Mouse (Mus musculus): ENCODE data around the gene Syngap1. TPM values are rescaled to one million over a fixed set of nuclear protein-coding genes. Genes with fewer than 3 reads are reported as not detected.

Syngap1 gene
- polyA plus RNA-seq, 1 experiment: 32.8 TPM

- peaks cover 3% of the 10 kb centered on the region for H3K4me1 ChIP-seq (ENCODE audit: control insufficient read depth, insufficient read depth, low read length)
- H3K4me3 ChIP-seq (replicated peaks; ENCODE audit: extremely low read depth, low read depth, low read length): peak overlapping the region; percentile 56
- no peak for DNase-seq
- 52% methylated on average over 13 of the region's 13 CpGs for WGBS
- TF ChIP-seq POLR2A (IDR thresholded peaks at IDR 0.05; ENCODE audit: borderline replicate concordance, extremely low read depth, low read depth, low read length): no peak
- TF ChIP-seq CTCF (IDR thresholded peaks at IDR 0.05; ENCODE audit: insufficient read depth, low read length): no peak
Observed at GRCm38 (mm10) chr17:26945824-26946495, 4.9 kb downstream of the Syngap1 start.

GRCm38 (mm10) chr17:26946567-26946966, 5.5 kb downstream of the Syngap1 start:
- peak; percentile 80 for DNase-seq
- Histone ChIP-seq H3K4me3 (replicated peaks; ENCODE audit: extremely low read depth, low read depth, low read length) (peak overlapping the region; percentile 56), H3K4me1 (ENCODE audit: control insufficient read depth, insufficient read depth, low read length) (peaks cover 5% of the 10 kb centered on the region)
- 2% methylated on average over 37 of the region's 37 CpGs for WGBS
- TF ChIP-seq CTCF (IDR thresholded peaks at IDR 0.05; ENCODE audit: insufficient read depth, low read length) (no peak), POLR2A (IDR thresholded peaks at IDR 0.05; ENCODE audit: borderline replicate concordance, extremely low read depth, low read depth, low read length) (no peak)

- no peak for DNase-seq
- 76% methylated on average over 12 of the region's 12 CpGs for WGBS
- TF ChIP-seq POLR2A (IDR thresholded peaks at IDR 0.05; ENCODE audit: borderline replicate concordance, extremely low read depth, low read depth, low read length) (no peak), CTCF (IDR thresholded peaks at IDR 0.05; ENCODE audit: insufficient read depth, low read length) (no peak)
- H3K4me1 ChIP-seq (ENCODE audit: control insufficient read depth, insufficient read depth, low read length): peaks cover 5% of the 10 kb centered on the region
- H3K4me3 ChIP-seq (replicated peaks; ENCODE audit: extremely low read depth, low read depth, low read length): no peak overlapping the region
Observed at GRCm38 (mm10) chr17:26947231-26948100, 6.4 kb downstream of the Syngap1 start.

GRCm38 (mm10) chr17:26948316-26949050, 7.4 kb downstream of the Syngap1 start:
- Histone ChIP-seq H3K4me1 (ENCODE audit: control insufficient read depth, insufficient read depth, low read length) (peaks cover 5% of the 10 kb centered on the region), H3K4me3 (replicated peaks; ENCODE audit: extremely low read depth, low read depth, low read length) (peak overlapping the region; percentile 73)
- TF ChIP-seq CTCF (IDR thresholded peaks at IDR 0.05; ENCODE audit: insufficient read depth, low read length): no peak
- DNase-seq: peak; percentile 65
- 1% methylated on average over 69 of the region's 87 CpGs for WGBS

- peaks cover 5% of the 10 kb centered on the region for H3K4me1 ChIP-seq (ENCODE audit: control insufficient read depth, insufficient read depth, low read length)
Observed at GRCm38 (mm10) chr17:26949051-26949577, 8.1 kb downstream of the Syngap1 start.

GRCm38 (mm10) chr17:26949866-26950265, 8.8 kb downstream of the Syngap1 start:
- H3K4me1 ChIP-seq (ENCODE audit: control insufficient read depth, insufficient read depth, low read length): peaks cover 5% of the 10 kb centered on the region
- TF ChIP-seq POLR2A (IDR thresholded peaks at IDR 0.05; ENCODE audit: borderline replicate concordance, extremely low read depth, low read depth, low read length) (no peak), CTCF (IDR thresholded peaks at IDR 0.05; ENCODE audit: insufficient read depth, low read length) (no peak)
- H3K4me3 ChIP-seq (replicated peaks; ENCODE audit: extremely low read depth, low read depth, low read length): no peak overlapping the region
- DNase-seq: no peak
- WGBS: 58% methylated on average over 5 of the region's 5 CpGs

More at GRCm38 (mm10) chr17:26949051-26949577, 8.1 kb downstream of the Syngap1 start:
- 17% methylated on average over 13 of the region's 14 CpGs for WGBS
- no peak for DNase-seq
- peak overlapping the region; percentile 48 for H3K4me3 ChIP-seq (replicated peaks; ENCODE audit: extremely low read depth, low read depth, low read length)
- TF ChIP-seq POLR2A (IDR thresholded peaks at IDR 0.05; ENCODE audit: borderline replicate concordance, extremely low read depth, low read depth, low read length) (no peak), CTCF (IDR thresholded peaks at IDR 0.05; ENCODE audit: insufficient read depth, low read length) (0 out of 2 replicates have a peak, but pooled peaks have one; percentile 6)

- no peak for DNase-seq
- WGBS: 35% methylated on average over 7 of the region's 7 CpGs
- H3K4me3 ChIP-seq (replicated peaks; ENCODE audit: extremely low read depth, low read depth, low read length): no peak overlapping the region
- peaks cover 5% of the 10 kb centered on the region for H3K4me1 ChIP-seq (ENCODE audit: control insufficient read depth, insufficient read depth, low read length)
- no peak for TF ChIP-seq CTCF (IDR thresholded peaks at IDR 0.05; ENCODE audit: insufficient read depth, low read length)
- no peak for TF ChIP-seq POLR2A (IDR thresholded peaks at IDR 0.05; ENCODE audit: borderline replicate concordance, extremely low read depth, low read depth, low read length)
Observed at GRCm38 (mm10) chr17:26950560-26951288, 9.7 kb downstream of the Syngap1 start.

GRCm38 (mm10) chr17:26951406-26951805, 10.4 kb downstream of the Syngap1 start:
- WGBS: 5% methylated on average over 11 of the region's 11 CpGs
- DNase-seq: no peak

More at GRCm38 (mm10) chr17:26951406-26951805, 10.4 kb downstream of the Syngap1 start:
- Histone ChIP-seq H3K4me1 (ENCODE audit: control insufficient read depth, insufficient read depth, low read length) (peaks cover 5% of the 10 kb centered on the region), H3K4me3 (replicated peaks; ENCODE audit: extremely low read depth, low read depth, low read length) (peak overlapping the region; percentile 57)
- TF ChIP-seq POLR2A (IDR thresholded peaks at IDR 0.05; ENCODE audit: borderline replicate concordance, extremely low read depth, low read depth, low read length): no peak
- TF ChIP-seq CTCF (IDR thresholded peaks at IDR 0.05; ENCODE audit: insufficient read depth, low read length): no peak
